Mouse (Mus musculus): ENCODE data around the gene Tmem50b.

GRCm38 (mm10) chr16:91630584-91630983 lies 33.0 kb upstream of the Tmem50b start:
- TF ChIP-seq CTCF (IDR thresholded peaks at IDR 0.05; ENCODE audit: borderline replicate concordance, insufficient read depth, low read depth, low read length) (no peak), POLR2A (IDR thresholded peaks at IDR 0.05; ENCODE audit: borderline replicate concordance, insufficient read depth, low read length) (no peak)

Measured in cerebellum, adult 2 months (tissue).